Mouse (Mus musculus) heart, embryonic 16.5 days (tissue): ENCODE results near the gene Ctf1. TPM values are rescaled to one million over a fixed set of nuclear protein-coding genes. Genes with fewer than 3 reads are reported as not detected.
A peak's percentile ranks its signal among the peaks of the same experiment; 100 is the strongest.

Experiments
- ATAC-seq: fragments of 200-750 bp; cut with Nextera tagmentation; replicated peaks from 2 replicates; pipeline ENCODE4 v1.8.0; 2017; ENCODE audit warnings: moderate number of reproducible peaks; ENCODE audit not compliant: insufficient read depth, low FRiP score; ENCODE audit errors: extremely low read depth
- H3K27ac ChIP-seq: fragments of 300-500 bp; sonication (generic); 2 replicates; pipeline ENCODE4 v1.5.1; 2014; ENCODE audit warnings: mild to moderate bottlenecking, low read length, control low read depth, moderate library complexity
- H3K27me3 ChIP-seq: fragments of 300-500 bp; sonication (generic); 2 replicates; pipeline ENCODE4 v1.6.1; 2014; ENCODE audit warnings: low read length, mixed read lengths; ENCODE audit not compliant: control insufficient read depth, insufficient read depth
- H3K36me3 ChIP-seq: fragments of 300-500 bp; sonication (generic); 2 replicates; pipeline ENCODE4 v1.6.1; 2014; ENCODE audit not compliant: control insufficient read depth, insufficient read depth
- H3K4me1 ChIP-seq: fragments of 300-500 bp; sonication (generic); 2 replicates; pipeline ENCODE4 v1.6.1; 2014; ENCODE audit warnings: low read length, mixed read lengths; ENCODE audit not compliant: control insufficient read depth, insufficient read depth
- H3K4me2 ChIP-seq: fragments of 300-500 bp; sonication (generic); 2 replicates; pipeline ENCODE4 v1.6.1; 2014; ENCODE audit warnings: low read depth, mild to moderate bottlenecking, control low read depth, low read length
- H3K4me3 ChIP-seq: fragments of 300-500 bp; sonication (generic); 2 replicates; pipeline ENCODE4 v1.5.1; 2014; ENCODE audit warnings: mild to moderate bottlenecking, control low read depth, low read length
- H3K9ac ChIP-seq: fragments of 300-500 bp; sonication (generic); 2 replicates; pipeline ENCODE4 v1.6.1; 2014; ENCODE audit warnings: low read length, control low read depth
- H3K9me3 ChIP-seq: fragments of 300-500 bp; sonication (generic); replicated peaks from 2 replicates; pipeline ENCODE4 v1.6.1; 2016; ENCODE audit warnings: low read length; ENCODE audit not compliant: control insufficient read depth
- WGBS: fragments of 180-500 bp; shearing (Covaris S2); extraction: QIAGEN DNeasy Blood & Tissue Kit; methylation state at CpG from one replicate; pipeline ENCODE4 v1.1.7; 2014; 5-methylcytosine and 5-hydroxymethylcytosine counted together
- polyA plus RNA-seq: library from polyadenylated mRNA; unstranded; fragments of >200 nt; fragmentation: Nextera tagmentation; extraction: Ambion mirVana; gene quantifications from 2 replicates; pipeline ENCODE4 v1.2.1, GENCODE M21; 2015

Ctf1 gene
- polyA plus RNA-seq, 1 experiment from 2014 or later, result 6.6 TPM

DNA sequence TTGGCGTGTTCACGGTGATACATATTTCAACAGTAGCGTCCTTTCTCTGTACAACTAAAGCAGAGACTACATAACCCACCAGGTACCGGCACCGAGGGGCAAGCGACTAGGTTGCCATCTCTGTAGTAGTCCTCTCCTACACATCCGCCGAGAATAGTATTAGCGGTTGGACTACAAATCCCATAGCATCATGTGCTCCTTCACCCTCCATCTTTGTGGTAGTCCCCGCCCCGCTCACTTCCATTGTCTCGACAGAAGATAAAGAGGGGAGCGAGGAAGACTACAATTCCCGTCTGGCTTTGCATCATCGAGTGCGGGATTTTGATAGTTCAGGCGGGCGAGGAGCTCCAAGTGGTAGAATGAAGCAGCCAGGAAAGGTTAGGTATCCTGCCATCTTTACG, 32.7 kb downstream of the Ctf1 start:
- H3K9ac ChIP-seq, result peak overlapping the region; percentile 82
- peak overlapping the region; percentile 93 for H3K27ac ChIP-seq
- peak overlapping the region; percentile 98 for H3K4me2 ChIP-seq
- peaks cover 7% of the 10 kb centered on the region for H3K4me1 ChIP-seq
- peak overlapping the region; percentile 63 for H3K4me3 ChIP-seq
- peaks cover 12% of the 10 kb centered on the region for H3K36me3 ChIP-seq
- WGBS, result under 1% methylated on average over 19 of the region's 19 CpGs
- H3K27me3 ChIP-seq, result no peaks in the 10 kb centered on the region
- peak; percentile 82 for ATAC-seq
- H3K9me3 ChIP-seq, result no peaks in the 10 kb centered on the region; the same call in 1 of the 2 replicates

- Histone ChIP-seq H3K27ac (peak overlapping the region; percentile 93), H3K9me3 (no peaks in the 10 kb centered on the region; the same call in 1 of the 2 replicates), H3K9ac (peak overlapping the region; percentile 82), H3K4me2 (peak overlapping the region; percentile 98), H3K4me1 (peaks cover 7% of the 10 kb centered on the region), H3K4me3 (peak overlapping the region; percentile 63), H3K36me3 (peaks cover 18% of the 10 kb centered on the region), H3K27me3 (no peaks in the 10 kb centered on the region)
- under 1% methylated on average over 39 of the region's 39 CpGs for WGBS
- peak; percentile 91 for ATAC-seq
These were observed 33.3 kb downstream of the Ctf1 start for GRCm38 (mm10) chr7:127745652-127746493.

- H3K4me3 ChIP-seq, result peak overlapping the region; percentile 63
These were observed 34.3 kb downstream of the Ctf1 start for GRCm38 (mm10) chr7:127746494-127747491.

GRCm38 (mm10) chr7:127747559-127748234, 35.2 kb downstream of the Ctf1 start:
- H3K27ac ChIP-seq, result peak overlapping the region; percentile 93
- peaks cover 30% of the 10 kb centered on the region for H3K36me3 ChIP-seq
- no peaks in the 10 kb centered on the region for H3K9me3 ChIP-seq
- peak overlapping the region; percentile 98 for H3K4me2 ChIP-seq
- 55% methylated on average over 6 of the region's 6 CpGs for WGBS
- H3K27me3 ChIP-seq, result no peaks in the 10 kb centered on the region
- no peak for ATAC-seq
- H3K9ac ChIP-seq, result peak overlapping the region; percentile 82
- H3K4me1 ChIP-seq, result peaks cover 7% of the 10 kb centered on the region
- peak overlapping the region; percentile 63 for H3K4me3 ChIP-seq

More at GRCm38 (mm10) chr7:127746494-127747491, 34.3 kb downstream of the Ctf1 start:
- Histone ChIP-seq H3K27me3 (no peaks in the 10 kb centered on the region), H3K36me3 (peaks cover 26% of the 10 kb centered on the region), H3K4me2 (peak overlapping the region; percentile 98), H3K9ac (peak overlapping the region; percentile 82), H3K9me3 (no peaks in the 10 kb centered on the region), H3K4me1 (peaks cover 7% of the 10 kb centered on the region), H3K27ac (peak overlapping the region; percentile 93)
- 2% methylated on average over 42 of the region's 62 CpGs for WGBS
- ATAC-seq, result peak; percentile 0; the same call in 1 of the 2 replicates

DNA sequence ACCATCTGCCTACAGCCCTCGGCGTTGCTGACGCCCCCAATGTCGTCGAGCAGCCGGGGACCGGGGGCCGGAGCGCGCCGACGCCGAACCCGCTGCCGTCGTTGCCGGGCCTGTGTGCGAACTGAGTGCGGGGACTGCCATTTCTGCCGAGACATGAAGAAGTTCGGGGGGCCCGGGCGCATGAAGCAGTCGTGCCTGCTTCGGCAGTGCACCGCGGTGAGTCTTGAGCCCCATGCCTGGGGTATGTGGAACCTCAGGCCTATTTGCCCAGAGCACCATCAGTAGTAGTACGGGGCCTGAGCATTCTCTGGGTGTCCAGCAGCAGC, 35.7 kb downstream of the Ctf1 start:
- 92% methylated on average over 21 of the region's 28 CpGs for WGBS
- no peaks in the 10 kb centered on the region for H3K9me3 ChIP-seq
- H3K36me3 ChIP-seq, result peaks cover 35% of the 10 kb centered on the region
- H3K27me3 ChIP-seq, result no peaks in the 10 kb centered on the region
- no peak overlapping the region for H3K4me2 ChIP-seq
- peaks cover 7% of the 10 kb centered on the region for H3K4me1 ChIP-seq
- ATAC-seq, result no peak
- no peak overlapping the region for H3K9ac ChIP-seq
- no peak overlapping the region for H3K27ac ChIP-seq
- no peak overlapping the region for H3K4me3 ChIP-seq

GRCm38 (mm10) chr7:127750131-127751127, 37.9 kb downstream of the Ctf1 start:
- no peaks in the 10 kb centered on the region for H3K9me3 ChIP-seq
- H3K4me3 ChIP-seq, result no peak overlapping the region
- H3K4me2 ChIP-seq, result no peak overlapping the region
- WGBS, result 84% methylated on average over 19 of the region's 19 CpGs
- H3K27me3 ChIP-seq, result no peaks in the 10 kb centered on the region
- H3K27ac ChIP-seq, result no peak overlapping the region
- no peak for ATAC-seq
- no peak overlapping the region for H3K9ac ChIP-seq
- H3K36me3 ChIP-seq, result peaks cover 40% of the 10 kb centered on the region
- peaks cover 7% of the 10 kb centered on the region for H3K4me1 ChIP-seq

- Histone ChIP-seq H3K4me2 (no peak overlapping the region), H3K4me1 (peaks cover 7% of the 10 kb centered on the region), H3K9me3 (no peaks in the 10 kb centered on the region), H3K27ac (no peak overlapping the region), H3K9ac (no peak overlapping the region), H3K36me3 (peaks cover 40% of the 10 kb centered on the region), H3K4me3 (no peak overlapping the region), H3K27me3 (no peaks in the 10 kb centered on the region)
- WGBS, result 88% methylated on average over 5 of the region's 5 CpGs
- ATAC-seq, result no peak
These were observed 39.1 kb downstream of the Ctf1 start for GRCm38 (mm10) chr7:127751619-127752018.

- Histone ChIP-seq H3K9ac (no peak overlapping the region), H3K27ac (no peak overlapping the region), H3K4me2 (no peak overlapping the region), H3K9me3 (no peaks in the 10 kb centered on the region), H3K4me1 (peaks cover 6% of the 10 kb centered on the region), H3K36me3 (peaks cover 40% of the 10 kb centered on the region), H3K27me3 (no peaks in the 10 kb centered on the region), H3K4me3 (no peak overlapping the region)
- 95% methylated on average over 27 of the region's 27 CpGs for WGBS
- ATAC-seq, result no peak
These were observed 39.5 kb downstream of the Ctf1 start for GRCm38 (mm10) chr7:127752069-127752468.
